Mouse (Mus musculus): ENCODE measurements around the gene Ube2b.

GRCm38 (mm10) chr11:51946144-51946543 is 54.4 kb downstream of the Ube2b start:
- TF ChIP-seq CTCF (IDR thresholded peaks at IDR 0.05; ENCODE audit: control insufficient read depth, insufficient read depth, low read length) (no peak), POLR2A (IDR thresholded peaks at IDR 0.05; ENCODE audit: borderline replicate concordance, control insufficient read depth, low read depth, low read length) (no peak)
